Mouse (Mus musculus) naive thymus-derived CD4-positive, alpha-beta T cell, adult 2 months (primary cell): Measurements from ENCODE around the gene Prss12.
A peak's percentile ranks its signal among the peaks of the same experiment; 100 is the strongest.

ENCODE experiments used
- DNase-seq: peaks from one replicate; pipeline ENCODE4 v3.0.0-alpha.2; 2011; ENCODE audit warnings: low read depth

The Prss12 gene

DNA sequence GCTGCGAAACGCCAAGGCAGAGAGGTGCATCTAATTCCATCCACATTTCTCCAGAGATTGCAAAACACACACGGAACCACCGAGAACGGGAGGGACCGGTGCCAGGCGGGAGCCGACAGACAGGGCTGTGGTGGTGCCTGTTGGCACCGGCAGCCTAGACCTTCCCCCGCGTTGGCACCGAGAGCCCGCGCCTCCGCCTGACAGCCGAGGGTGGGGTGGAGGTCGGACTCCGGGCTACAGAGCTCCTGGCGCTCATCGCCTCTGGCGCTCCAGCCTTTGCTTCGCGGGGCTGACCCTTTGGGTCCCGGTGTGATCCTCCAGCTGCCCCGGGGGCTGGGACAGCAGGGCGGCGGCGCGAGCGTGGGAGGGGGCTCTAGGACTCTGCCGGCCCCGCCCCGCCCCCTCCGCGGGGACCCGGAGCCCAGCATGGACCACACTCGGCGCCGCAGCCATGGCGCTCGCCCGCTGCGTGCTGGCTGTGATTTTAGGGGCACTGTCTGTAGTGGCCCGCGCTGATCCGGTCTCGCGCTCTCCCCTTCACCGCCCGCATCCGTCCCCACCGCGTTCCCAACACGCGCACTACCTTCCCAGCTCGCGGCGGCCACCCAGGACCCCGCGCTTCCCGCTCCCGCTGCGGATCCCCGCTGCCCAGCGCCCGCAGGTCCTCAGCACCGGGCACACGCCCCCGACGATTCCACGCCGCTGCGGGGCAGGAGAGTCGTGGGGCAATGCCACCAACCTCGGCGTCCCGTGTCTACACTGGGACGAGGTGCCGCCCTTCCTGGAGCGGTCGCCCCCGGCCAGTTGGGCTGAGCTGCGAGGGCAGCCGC, at the start of gene Prss12:
Gene Prss12, plus strand, starts transcription at position 206 of the 830 bp plus-strand sequence.
- peak; percentile 30 for DNase-seq

DNA sequence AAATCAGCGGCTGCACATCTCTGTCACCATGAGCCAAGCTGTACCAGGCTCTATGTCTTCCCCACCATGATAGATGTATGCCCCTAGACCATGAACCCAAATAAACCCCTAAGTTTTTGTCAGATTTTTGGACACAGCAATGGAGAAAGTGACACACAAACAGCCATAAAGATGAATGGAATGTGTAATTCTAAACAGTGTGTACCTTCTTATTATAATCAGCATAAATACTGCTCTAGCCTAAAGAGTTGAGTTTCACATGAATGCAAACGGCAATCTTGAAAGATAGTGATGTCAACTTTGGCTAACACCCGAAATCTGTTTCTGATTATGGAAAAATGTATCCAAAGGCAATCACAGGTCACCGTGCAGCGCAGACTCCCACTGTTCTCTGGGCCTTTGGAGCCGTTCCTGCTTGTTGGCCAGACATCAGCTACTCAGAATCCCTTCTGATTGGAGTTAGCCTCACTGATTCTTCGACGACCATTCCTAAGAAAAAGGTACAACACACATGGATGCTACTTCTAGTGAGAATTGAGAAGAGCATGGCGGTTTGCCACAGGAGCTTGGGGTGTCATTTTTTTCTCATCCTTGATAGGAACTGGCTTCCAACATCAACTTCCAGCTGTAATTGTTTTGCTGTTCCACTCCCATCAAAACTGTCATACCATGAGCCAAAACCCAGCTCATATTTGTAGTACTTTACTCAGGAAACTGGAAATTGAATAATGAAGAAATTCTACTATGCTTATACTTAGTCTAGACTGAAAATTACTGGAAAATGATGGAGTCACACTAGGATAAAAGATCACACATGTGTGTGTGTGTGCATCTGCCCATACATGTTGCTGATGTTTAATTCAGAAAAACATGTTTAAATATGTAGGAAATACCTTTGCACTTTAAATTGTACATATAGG, 48.9 kb upstream of the Prss12 start:
- no peak for DNase-seq

DNA sequence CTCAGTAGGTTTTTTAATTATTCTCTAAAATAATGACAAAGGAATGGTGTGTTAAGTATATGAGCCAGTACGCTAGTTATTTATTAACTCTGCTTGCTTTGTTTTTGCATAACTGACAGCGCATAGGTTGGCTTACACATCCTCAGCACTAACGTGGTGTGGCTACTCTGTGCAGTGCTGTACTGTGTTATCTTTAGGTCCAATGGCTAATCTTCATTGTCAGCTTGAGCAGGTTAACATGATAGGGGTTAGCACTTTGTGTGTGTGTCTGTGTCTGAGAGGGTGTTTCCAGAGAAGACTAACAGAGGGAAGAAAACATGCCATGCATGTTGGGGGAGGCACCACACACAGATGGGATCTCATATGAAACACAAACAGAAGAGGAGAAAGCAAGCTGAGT, 41.8 kb upstream of the Prss12 start:
- no peak for DNase-seq

DNA sequence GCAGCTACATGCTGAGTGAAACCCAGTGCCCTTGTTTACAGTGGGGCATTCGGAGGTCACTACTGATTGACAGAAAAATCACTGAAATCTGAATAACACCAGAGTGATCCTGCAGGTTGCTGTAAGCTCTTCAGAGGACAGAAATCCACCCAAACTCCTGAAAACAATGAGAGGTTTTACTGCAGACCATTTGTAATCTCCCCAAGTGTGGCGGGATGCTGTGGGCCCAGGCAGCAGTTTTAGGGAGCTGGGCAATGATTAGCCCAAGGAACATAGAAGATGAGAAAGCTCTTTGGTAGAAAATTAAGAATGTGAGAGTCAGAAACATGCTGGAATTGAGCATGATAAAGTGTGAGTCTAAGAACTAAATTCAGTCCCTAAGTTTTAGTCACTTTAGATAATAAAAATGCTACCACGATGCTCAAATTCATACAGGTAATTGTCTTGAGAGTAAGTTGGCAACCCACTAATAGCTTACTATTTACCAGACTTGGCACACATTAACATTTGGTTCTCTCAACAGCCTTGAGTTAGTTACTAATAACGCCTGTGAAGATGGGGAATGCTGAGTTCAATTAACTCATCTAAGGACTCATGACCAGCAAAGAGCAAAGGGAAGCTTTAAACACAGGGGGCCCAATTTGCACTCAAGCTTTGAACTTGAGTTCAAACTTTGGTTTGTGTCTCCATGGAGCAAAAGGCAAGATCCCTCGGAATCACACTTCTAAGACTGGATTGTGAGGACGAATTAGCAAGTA, 34.7 kb upstream of the Prss12 start:
- DNase-seq = no peak

DNA sequence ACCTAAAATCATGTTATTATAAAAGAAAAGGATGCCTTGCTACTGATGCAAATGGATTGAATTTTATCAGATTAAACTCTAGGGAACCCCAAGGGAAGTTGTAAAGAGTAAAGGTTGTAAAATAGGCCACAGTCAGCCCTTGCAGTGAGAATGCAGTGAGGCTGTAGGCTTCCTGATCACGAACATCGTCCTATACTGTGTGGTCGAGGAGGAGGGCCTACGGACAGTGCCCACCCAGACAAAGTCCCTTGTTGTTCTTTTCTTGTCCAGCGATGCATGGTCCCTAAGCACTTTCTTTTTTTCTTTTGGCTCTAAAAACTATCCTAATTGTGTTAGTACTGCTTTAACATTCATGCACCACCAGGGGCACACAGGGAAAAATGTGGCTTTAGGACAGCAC, 33.5 kb upstream of the Prss12 start:
- DNase-seq = no peak

DNA sequence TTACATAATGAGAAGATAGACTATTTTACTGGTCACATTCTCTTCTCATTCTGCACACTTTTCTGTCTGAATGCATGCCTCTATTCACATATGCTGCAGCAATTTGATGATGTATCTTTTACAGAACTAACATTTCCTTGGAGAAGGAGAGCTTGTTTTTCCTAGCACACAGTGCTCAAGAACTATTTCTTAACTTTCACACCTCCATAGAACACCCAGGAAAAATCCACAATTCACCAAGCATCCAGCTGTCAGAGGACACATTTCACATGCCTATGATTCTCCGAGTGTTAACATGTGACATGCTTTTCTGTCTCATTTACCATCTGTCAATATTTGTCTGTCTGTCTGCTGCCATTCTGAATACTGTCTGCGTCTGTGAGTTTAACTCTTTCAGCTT, 21.1 kb upstream of the Prss12 start:
- no peak for DNase-seq

DNA sequence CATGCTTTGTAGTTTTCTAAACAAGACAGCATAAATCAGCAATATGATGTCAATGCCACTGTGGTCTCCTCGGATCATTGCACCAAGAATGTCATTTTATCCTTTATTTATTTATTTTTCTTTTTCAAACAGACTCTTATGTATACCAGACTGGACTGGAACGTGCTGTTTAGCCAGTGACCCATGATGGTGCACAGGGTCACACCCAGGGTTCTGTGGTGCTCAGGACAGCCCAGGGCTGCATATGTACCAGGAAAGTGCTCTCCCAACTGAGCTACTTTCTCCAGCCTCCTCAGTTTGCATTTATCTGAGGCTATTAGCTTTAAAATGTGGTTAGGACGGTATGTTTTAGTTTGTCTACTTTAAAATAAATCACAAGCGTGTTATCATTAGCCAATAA, 18.7 kb upstream of the Prss12 start:
- DNase-seq = no peak

DNA sequence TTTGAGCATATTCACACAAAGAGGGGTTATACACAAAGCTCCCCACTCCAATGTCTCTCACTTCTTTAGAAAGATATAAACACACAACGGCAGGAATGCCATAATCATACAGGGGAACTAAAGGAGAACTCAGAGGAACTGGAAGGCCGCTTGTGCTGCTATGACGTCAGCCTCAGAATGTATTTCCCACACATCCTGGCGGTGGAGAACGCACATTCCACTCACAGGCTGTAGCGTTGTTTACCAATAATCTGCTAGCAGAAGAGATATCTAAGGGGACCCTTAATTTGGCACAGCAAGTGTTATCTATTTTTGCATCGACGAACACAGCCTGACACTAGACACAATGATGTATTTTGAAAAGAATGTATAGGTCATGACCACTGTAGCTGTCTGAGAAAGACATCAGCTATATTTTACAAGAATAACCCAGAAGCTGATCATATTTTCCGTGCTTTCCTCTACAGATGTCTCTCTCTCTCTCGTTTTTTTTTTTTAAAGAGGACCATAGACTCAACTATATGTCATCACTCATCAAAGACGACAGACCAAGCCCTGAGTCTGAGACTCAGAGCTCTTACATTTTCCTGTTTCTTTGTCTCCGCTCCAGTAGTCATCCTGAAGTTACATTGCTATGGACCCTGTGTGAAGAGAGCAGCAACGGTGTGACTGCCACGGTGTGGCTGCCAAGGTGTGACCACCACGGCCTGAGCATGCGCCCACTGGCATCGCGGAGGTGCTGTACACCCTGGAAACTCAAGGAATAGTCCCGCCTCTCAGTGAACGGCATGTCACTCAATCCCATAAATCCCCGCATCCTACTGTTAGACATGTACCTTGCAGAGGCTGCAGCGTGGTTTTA, 16.9 kb upstream of the Prss12 start:
- no peak for DNase-seq

DNA sequence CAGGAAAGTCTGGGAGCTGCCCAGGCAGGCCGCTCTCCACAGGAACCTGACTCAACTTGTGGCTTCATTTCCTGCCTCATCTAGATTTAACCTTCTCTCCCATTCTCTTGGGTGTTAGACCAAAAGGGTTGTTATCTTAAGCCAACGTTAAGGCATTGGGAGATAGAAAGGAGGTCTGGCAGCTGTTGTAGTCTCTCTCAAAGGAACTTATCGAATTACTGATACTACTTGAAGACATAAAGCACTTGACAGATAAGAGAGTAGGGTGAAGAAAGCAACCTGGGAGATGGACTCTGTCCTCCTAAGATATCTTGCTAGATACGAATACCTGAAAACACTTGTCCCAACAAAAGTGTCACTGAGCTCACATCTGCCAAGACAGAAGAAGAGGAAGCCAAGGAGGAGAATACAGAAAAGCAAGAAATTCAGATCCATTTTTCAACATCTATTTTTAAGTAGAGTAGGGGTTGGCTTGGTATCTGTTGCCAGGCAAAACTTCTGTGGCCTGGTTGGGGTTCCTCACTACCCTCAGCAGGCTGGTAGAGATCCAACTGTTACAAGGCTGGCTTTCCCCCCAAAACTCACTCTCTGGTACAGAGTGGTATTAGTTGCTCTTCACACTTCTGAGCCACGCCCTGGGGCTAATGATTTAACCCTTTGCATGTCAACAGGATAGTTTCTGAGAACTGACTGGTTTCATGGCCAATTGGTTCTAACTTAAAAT, 14.6 kb upstream of the Prss12 start:
- DNase-seq = no peak

DNA sequence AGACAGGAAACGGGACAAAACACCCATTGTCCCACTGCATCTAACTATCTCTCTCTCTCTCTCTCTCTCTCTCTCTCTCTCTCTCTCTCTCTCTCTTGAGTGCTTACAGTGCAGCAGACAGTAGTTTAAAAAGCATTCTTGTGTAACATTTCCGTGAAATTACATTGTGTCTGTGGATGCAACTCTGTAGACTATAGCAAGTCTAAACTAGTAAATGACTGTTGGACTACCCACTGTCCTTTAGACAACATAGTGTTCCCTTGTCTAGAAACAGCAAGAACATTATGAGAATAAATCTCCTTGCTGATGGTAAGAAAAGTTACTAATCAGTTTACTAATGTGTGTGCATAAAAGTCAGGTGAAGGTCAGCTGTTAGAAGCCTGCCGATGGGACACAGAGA, 13.4 kb upstream of the Prss12 start:
- DNase-seq = no peak

DNA sequence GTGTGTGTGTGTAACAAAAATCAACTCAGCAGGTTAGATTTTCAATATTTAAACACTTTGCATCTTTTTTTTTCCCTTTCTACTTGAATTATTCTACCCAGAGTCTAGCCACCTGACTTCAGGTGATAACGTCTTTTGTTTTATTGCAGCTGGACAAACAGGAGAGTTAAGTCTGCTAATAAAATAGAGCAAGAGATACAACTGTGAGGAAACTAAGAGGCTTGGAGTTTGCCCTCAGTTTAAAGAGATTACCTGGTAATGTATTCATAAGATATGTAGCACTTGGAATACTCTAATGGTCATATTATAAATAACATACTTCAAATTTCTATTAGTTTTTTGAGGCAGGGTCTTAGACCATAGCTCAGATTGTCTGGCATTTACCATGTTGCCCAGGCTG, 9.1 kb upstream of the Prss12 start:
- DNase-seq = no peak

DNA sequence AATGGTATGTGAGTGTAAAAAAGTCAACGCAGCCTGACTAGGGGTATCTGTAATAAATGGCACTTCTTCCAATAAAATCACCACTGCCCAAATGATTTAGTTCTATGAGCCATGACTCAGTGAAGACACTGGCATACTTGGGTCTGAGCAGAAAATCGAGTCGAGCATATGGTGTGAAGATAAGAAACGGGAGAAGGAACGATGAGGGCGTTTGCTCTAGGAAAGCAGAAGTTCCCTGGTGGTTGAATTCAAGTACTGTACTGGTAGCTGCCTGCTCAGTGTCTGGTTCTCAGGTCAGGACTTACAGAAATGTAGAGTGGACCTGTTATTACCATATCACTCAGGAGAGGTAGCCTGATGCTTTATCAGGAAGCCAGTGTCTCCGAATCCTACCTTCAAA, 6.2 kb upstream of the Prss12 start:
- DNase-seq = no peak

DNA sequence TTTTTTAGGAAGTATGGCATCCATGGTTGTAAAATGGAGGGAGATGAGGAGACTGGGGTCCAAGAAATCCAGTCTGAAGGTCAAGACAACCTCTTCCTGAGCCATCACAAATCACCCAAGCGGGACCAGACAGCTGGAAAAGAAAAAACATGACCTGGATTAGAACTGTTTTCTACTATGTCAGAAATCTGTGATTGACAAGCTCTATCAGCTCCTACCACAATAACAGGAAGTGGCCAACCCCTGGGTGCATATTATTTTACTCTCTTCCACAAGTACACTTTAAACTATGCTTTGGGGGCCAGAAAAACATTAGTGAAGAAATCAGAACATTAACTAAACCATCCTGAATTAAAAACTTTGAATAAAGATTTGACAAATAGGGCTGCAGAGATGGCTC, 2.2 kb upstream of the Prss12 start:
- DNase-seq = peak; percentile 57

DNA sequence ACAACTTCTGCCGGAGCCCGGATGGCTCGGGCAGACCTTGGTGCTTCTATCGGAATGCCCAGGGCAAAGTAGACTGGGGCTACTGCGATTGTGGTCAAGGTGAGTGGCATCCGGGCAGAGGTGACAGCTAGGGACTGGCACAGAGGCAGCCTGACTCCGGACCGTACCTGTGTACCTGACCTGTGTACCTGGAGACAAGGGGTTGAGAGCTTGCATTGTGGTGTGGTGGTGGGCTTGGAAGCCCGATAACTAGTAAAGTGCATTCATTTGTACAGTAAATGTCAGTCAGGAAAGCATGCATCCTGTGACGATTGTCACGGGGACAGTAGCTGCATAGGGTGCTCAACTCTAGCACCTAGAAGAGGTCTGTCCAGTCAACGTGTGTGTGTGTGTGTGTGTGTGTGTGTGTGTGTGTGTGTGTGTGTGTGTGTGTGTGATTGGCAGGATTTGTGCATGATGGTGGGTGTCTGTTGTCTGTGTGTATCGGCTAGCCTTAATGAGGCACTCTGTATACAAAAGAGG, 886 bp downstream of the Prss12 start:
- DNase-seq = peak; percentile 48

DNA sequence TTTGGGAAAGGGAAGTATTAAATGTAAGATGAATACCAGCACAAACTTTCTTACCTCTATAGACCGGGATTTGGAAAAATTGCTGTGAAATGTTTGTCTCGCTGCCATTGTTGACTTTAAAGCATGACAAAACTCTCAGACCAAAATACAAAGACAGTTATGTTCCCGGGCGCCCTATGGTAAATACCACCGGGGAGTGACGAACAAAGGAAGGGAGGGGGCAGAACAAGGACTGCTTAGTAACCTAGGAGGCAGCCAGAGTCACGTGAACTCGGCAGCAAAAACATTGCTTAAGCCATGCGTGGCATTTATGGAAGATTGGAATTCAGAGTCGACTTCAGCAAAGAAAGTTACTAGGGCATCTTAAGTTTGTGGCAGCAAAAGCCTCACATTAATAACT, 1.4 kb downstream of the Prss12 start:
- peak; percentile 51 for DNase-seq

DNA sequence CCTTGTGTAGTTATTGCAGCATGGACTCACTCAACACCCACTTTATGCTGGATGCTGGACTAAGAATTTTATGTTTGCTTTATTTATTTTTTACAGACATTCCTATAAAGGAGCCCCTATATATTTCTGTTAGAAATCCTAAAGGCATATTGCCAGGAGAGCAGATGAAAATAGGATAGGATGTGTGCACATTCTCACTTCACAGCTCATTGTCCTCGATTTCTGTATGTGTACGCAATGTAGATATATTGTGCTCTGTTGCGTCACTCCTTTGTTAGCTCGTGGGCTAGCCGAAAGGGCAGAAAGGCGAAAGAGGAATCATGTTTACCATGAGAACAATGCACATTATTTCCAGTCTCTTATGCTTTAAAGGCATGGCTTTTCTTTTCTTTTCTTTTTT, 3.4 kb downstream of the Prss12 start:
- no peak for DNase-seq

DNA sequence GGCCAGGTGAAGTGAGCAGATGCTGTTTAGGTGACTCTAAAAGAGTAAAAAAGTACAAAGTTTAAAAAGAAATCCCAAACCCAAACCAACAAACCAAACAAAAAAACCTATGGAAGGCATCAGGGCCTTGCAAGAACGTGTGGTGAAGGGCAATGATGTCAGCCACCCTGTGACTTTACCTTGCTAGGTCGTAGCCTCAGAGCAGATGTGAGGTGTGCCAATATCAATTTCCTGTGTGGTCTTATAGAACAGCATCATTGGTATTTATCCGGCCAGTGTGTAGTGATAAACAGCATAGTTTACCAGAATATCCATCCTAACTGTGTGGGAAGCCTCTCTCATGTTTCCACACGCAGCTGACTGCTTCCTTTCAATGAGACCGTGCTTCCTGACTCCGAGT, 6.2 kb downstream of the Prss12 start:
- no peak for DNase-seq

DNA sequence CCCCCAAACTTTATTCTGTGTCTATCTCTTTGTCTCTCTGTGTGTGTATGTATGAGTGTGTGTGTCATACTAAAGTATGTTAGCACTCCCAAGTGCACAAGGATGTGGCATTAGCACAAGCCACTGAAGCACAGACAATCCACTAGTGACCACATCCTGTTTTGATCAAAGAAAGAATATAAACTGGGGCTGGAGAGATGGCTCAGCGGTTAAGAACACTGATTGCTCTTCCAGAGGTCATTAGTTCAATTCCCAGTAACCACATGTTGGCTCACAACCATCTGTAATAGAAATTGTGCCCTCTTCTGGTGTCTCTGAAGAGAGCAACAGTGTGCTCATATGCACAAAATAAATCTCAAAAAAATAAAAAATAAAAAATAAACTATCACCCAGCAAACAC, 12.8 kb downstream of the Prss12 start:
- DNase-seq = peak; percentile 19

DNA sequence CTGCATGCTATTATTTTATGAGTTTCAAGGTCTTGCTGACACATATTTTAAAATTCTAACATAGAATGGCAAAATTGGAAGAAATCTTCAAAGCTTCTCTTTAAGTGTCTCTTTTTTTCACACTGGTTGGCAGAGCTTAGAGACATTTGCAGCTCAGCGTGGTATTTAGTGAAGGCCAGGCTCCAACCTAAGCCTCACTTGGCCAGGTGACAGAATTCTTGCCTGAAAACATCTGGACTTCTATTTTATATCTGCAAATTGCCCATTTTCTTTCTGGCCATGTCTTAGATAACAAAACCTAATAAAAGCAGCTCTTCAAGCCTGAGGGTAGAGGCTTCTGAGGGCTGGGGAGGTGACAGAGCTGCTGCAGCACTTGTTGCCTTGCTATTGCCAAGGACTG, 13.7 kb downstream of the Prss12 start:
- DNase-seq = no peak

DNA sequence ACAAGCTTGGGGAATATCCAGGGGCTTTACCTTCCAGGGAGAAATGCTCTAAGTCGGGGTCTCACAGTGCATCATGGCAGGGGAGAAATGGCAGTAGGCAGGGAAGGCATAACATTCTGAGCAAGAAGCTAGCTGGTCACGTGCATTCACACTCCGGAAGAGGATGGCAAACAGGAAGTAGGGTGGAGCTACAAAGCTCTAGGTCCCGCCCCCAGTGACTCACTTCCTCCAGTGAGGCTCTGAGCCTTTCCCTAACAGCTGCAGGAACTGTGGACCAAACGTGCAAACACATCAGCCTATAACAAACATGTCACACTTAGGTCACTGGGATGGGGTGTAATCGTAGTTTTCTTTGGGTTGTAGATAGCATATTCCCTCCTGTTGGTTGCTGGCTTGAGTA, 15.6 kb downstream of the Prss12 start:
- DNase-seq = no peak

DNA sequence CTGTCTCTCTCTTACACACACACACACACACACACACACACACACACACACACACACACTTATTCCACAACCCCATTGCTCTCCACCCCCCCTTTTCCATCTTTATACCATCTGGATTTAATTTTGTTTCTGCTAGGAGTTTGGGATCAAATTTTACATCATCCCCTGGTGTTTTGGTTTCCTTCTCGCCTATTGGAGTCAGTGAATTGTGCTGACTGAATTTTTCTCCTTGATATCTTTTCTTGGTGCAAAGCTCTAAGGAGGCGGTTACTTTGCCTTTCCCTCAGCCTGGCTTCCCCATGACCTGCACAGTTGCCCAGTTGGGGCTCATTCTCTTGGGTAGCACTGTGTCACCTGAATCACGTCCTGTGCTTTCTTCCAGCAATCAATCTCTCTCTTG, 30.1 kb downstream of the Prss12 start:
- no peak for DNase-seq
